In genomic region chr2:72478921-72479320, GRCm38 (mm10) we compare ENCODE assay signal across 11 mouse cellular contexts. TPM values are rescaled to one million over a fixed set of nuclear protein-coding genes. Genes with fewer than 3 reads are reported as not detected.
DNase-seq lines count a peak whose midpoint lies in the region; ATAC-seq and TF ChIP-seq lines count a peak whose summit lies in the region.
"Had no signal": no experiment of that assay in that cellular context is flagged by ENCODE, and none has a peak within 500 bp of the region (broad histone marks: within the 10 kb centered on the region; RNA-seq: fewer than 3 reads in every experiment).

No protein-coding gene starts in this region.

- H3K9ac ChIP-seq in heart, embryonic 14.5 days (ENCODE audit: low read length): no peak overlapping the region
- no peak overlapping the region for H3K9ac ChIP-seq in neural tube, embryonic 11.5 days (ENCODE audit: low read length)
- H3K9ac ChIP-seq in midbrain, embryonic 16.5 days (ENCODE audit: low read depth, low read length): no peak overlapping the region

- H3K36me3 ChIP-seq in heart, embryonic 14.5 days (ENCODE audit: control insufficient read depth, insufficient read depth, low read length): peaks cover 50% of the 10 kb centered on the region
- H3K36me3 ChIP-seq in neural tube, embryonic 11.5 days (ENCODE audit: control insufficient read depth, insufficient read depth, low read length): peaks cover 11% of the 10 kb centered on the region; the same call in 1 of the 2 replicates
- no peaks in the 10 kb centered on the region for H3K36me3 ChIP-seq in midbrain, embryonic 16.5 days (ENCODE audit: control insufficient read depth, insufficient read depth, low read length)

- no peaks in the 10 kb centered on the region for H3K27me3 ChIP-seq in heart, embryonic 14.5 days (ENCODE audit: control insufficient read depth, insufficient read depth, low read length)
- no peaks in the 10 kb centered on the region for H3K27me3 ChIP-seq in neural tube, embryonic 11.5 days (ENCODE audit: control insufficient read depth, insufficient read depth, low read length)
- H3K27me3 ChIP-seq in midbrain, embryonic 16.5 days (ENCODE audit: control insufficient read depth, insufficient read depth, low read depth, low read length): peaks cover 7% of the 10 kb centered on the region
- H3K27me3 ChIP-seq in cerebellum, adult 2 months (ENCODE audit: control insufficient read depth, insufficient read depth, low read length): no peaks in the 10 kb centered on the region; the same call in 1 of the 2 replicates

- TF ChIP-seq POLR2A in cerebellum, adult 2 months (IDR thresholded peaks at IDR 0.05; ENCODE audit: borderline replicate concordance, insufficient read depth, low read length): no peak

- no peak for TF ChIP-seq CTCF in cerebellum, adult 2 months (IDR thresholded peaks at IDR 0.05; ENCODE audit: borderline replicate concordance, insufficient read depth, low read depth, low read length)

- H3K4me1 ChIP-seq in heart, embryonic 14.5 days (ENCODE audit: control insufficient read depth in 2 of 2, insufficient read depth in 2 of 2, low read length in 2 of 2): peaks cover 12 to 31% of the 10 kb centered on the region in 2 experiments
- peaks cover 13% of the 10 kb centered on the region for H3K4me1 ChIP-seq in neural tube, embryonic 11.5 days (ENCODE audit: control insufficient read depth, insufficient read depth, low read length)
- peaks cover 7% of the 10 kb centered on the region; the same call in 1 of the 2 replicates for H3K4me1 ChIP-seq in midbrain, embryonic 16.5 days (ENCODE audit: control insufficient read depth, insufficient read depth, low read length)
- H3K4me1 ChIP-seq in cerebellum, adult 2 months (ENCODE audit: control insufficient read depth, insufficient read depth, low read length): 0 out of 2 replicates have a peak, but pooled peaks cover 3% of the 10 kb centered on the region

- H3K27ac ChIP-seq in heart, embryonic 14.5 days (replicated peaks in 1 of 2; ENCODE audit: control insufficient read depth in 1 of 2, insufficient read depth in 1 of 2, low read depth in 2 of 2, low read length in 2 of 2): no peak overlapping the region
- no peak overlapping the region for H3K27ac ChIP-seq in neural tube, embryonic 11.5 days (ENCODE audit: low read depth, low read length)
- H3K27ac ChIP-seq in midbrain, embryonic 16.5 days (ENCODE audit: low read length): no peak overlapping the region
- no peak overlapping the region for H3K27ac ChIP-seq in cerebellum, adult 2 months (ENCODE audit: insufficient read depth, low read length)

- DNase-seq in heart, adult 18-20 months: no peak
- no peak for DNase-seq in neural tube, embryonic 11.5 days (ENCODE audit: low spot score)
- DNase-seq in neural tube, embryonic 10.5 days (ENCODE audit: extremely low spot score, low spot score): no peak
- DNase-seq in adrenal gland, adult (ENCODE audit: inconsistent age in 2 of 2, low spot score in 1 of 2): no peak
- DNase-seq in cerebellum, adult 2 months: no peak
- DNase-seq in left cerebral cortex, adult 18-20 months (ENCODE audit: low spot score in 2 of 2): no peak
- DNase-seq: B cell, adult 2 months; kidney, adult 9 months; lung, adult 18-20 months had no signal

- 75% methylated on average over 13 of the region's 13 CpGs for WGBS in heart, embryonic 14.5 days
- WGBS in neural tube, embryonic 11.5 days: 68% methylated on average over 13 of the region's 13 CpGs
- WGBS in midbrain, embryonic 16.5 days: 37% methylated on average over 13 of the region's 13 CpGs
- 60% methylated on average over 13 of the region's 13 CpGs for WGBS in cerebellum, adult 2 months

- H3K4me3 ChIP-seq in heart, embryonic 14.5 days (ENCODE audit: control insufficient read depth in 1 of 2, insufficient read depth in 1 of 2, low read depth in 1 of 2, low read length in 2 of 2): no peak overlapping the region
- no peak overlapping the region for H3K4me3 ChIP-seq in neural tube, embryonic 11.5 days (ENCODE audit: low read depth, low read length)
- H3K4me3 ChIP-seq in midbrain, embryonic 16.5 days (ENCODE audit: low read depth, low read length): 0 out of 2 replicates have a peak overlapping the region, but pooled peaks have one; percentile 6
- H3K4me3 ChIP-seq in cerebellum, adult 2 months (replicated peaks; ENCODE audit: insufficient read depth, low read depth, low read length): no peak overlapping the region

- ATAC-seq in heart, embryonic 14.5 days (ENCODE audit: insufficient number of reproducible peaks, insufficient read depth, low FRiP score, low read depth): no peak
- ATAC-seq in neural tube, embryonic 11.5 days (ENCODE audit: insufficient read depth, low FRiP score, low TSS enrichment): no peak
- no peak for ATAC-seq in midbrain, embryonic 16.5 days

- no peaks in the 10 kb centered on the region for H3K9me3 ChIP-seq in heart, embryonic 14.5 days (ENCODE audit: control insufficient read depth, low read length)
- no peaks in the 10 kb centered on the region for H3K9me3 ChIP-seq in neural tube, embryonic 11.5 days (ENCODE audit: control insufficient read depth, low read length)
- H3K9me3 ChIP-seq in midbrain, embryonic 16.5 days (replicated peaks; ENCODE audit: control insufficient read depth, low read length, poor library complexity, severe bottlenecking): no peaks in the 10 kb centered on the region

- 0 out of 2 replicates have a peak overlapping the region, but pooled peaks have one; percentile 6 for H3K4me2 ChIP-seq in heart, embryonic 14.5 days (ENCODE audit: low read length)
- peak overlapping the region; percentile 20; the same call in 1 of the 2 replicates for H3K4me2 ChIP-seq in neural tube, embryonic 11.5 days (ENCODE audit: low read depth)
- H3K4me2 ChIP-seq in midbrain, embryonic 16.5 days (ENCODE audit: low read length): peak overlapping the region; percentile 28

RNA-seq across cellular contexts. Expression of gene Cdca7, which starts 3.0 kb away (rescaled TPM):
- 34.3 and 38.0 TPM in 2 replicates for polyA plus RNA-seq in heart, embryonic 14.5 days (2014; fragmentation: Nextera tagmentation; extraction: Ambion mirVana)
- total RNA-seq in heart, adult 18-20 months (2021): 1 to 10 TPM; 1.7 to 2.0 TPM
- 164 and 178 TPM in 2 replicates for polyA plus RNA-seq in neural tube, embryonic 11.5 days (2014; fragmentation: Nextera tagmentation; extraction: Ambion mirVana)
- polyA plus RNA-seq in midbrain, embryonic 16.5 days (2015; fragmentation: Nextera tagmentation; extraction: Ambion mirVana): 14.2 and 21.5 TPM in 2 replicates
- polyA plus RNA-seq in cerebellum, adult 2 months (2012; rRNA removed): 2.0 TPM in 2 replicates
- 1 to 10 TPM; 3.2 to 4.0 TPM for total RNA-seq in left cerebral cortex, adult 18-20 months (2021)
